Mouse (Mus musculus) B cell, adult 62 days (primary cell): ENCODE results near the gene Vmn2r27. TPM values are rescaled to one million over a fixed set of nuclear protein-coding genes. Genes with fewer than 3 reads are reported as not detected.

Experiments
- total RNA-seq: library from RNA; stranded (reverse); gene quantifications from 4 replicates; pipeline ENCODE4 v1.2.4, GENCODE M21; 2023

The Vmn2r27 gene
- total RNA-seq, result not detected in 4 replicates

DNA sequence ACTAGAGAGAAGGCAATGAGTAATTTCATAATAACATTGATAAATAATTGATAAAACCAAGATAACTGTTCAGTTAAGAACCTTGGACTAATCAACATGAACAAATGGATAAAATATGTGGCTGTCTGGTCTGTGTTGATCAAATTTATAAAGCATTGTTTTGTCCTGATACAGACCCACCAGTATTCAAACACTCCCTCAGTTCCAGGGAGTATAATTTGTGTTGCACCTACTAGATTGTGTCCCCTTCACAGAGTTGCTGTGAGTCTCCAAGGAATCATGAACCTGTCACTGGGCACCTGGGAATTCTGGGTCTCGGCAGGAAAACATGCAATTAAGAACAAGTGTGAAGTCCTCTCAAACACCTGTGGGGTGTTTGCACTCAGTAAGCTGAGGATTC lies at the start of gene Vmn2r27:
Gene Vmn2r27, minus strand, starts transcription at position 101 of the 400 bp plus-strand sequence.

Other genes with a start within 250 kb of the Vmn2r27 start
- gene Vmn2r26, start 207.3 kb downstream of the Vmn2r27 start, total RNA-seq, result 0.09 to 0.18 TPM (median 0.13 TPM) in 4 replicates
- gene Cd163, start 72.8 kb upstream of the Vmn2r27 start, total RNA-seq, result 2.7 to 3.5 TPM (median 3.0 TPM) in 4 replicates
- 43.0 to 50.9 TPM (median 46.9 TPM) in 4 replicates for gene Pex5, start 183.2 kb upstream of the Vmn2r27 start, total RNA-seq
- 1.6 to 2.3 TPM (median 2.0 TPM) in 4 replicates for gene Clstn3, start 232.9 kb upstream of the Vmn2r27 start, total RNA-seq